Mouse (Mus musculus): ENCODE measurements around the gene BC107364. TPM values are rescaled to one million over a fixed set of nuclear protein-coding genes. Genes with fewer than 3 reads are reported as not detected.
"Not testable (repeated sequence)": the region's sequence is repeated elsewhere in the genome, so short reads cannot be mapped to it uniquely, and the experiment has no call there.

The BC107364 gene
- polyA plus RNA-seq, 1 experiment from 2014 or later, result not detected

DNA sequence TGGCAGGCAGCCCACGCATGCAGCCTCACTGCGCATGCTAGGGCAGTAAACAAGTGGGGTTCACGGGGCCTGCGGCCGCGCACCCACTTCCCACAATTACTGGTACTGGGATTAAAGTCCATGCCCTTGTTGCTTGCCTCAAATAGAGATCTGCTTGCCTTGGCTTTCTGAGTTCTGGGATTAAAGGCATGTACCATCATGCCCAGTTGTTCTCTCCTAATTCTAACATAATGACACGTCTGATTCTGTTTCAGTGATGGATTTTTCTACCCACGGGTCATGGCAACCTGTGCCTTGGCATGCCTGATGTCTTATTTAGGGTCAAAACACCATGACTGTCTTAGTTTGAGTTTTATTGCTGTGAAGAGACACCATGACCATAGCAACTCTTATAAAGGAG is 15.5 kb upstream of the BC107364 start:
- 90% methylated on average over 8 of the region's 8 CpGs for WGBS
- no peak overlapping the region for H3K27ac ChIP-seq (replicated peaks)
- H3K9ac ChIP-seq, result no peak overlapping the region
- H3K4me2 ChIP-seq, result no peak overlapping the region
- no peak overlapping the region for H3K4me3 ChIP-seq
- no peaks in the 10 kb centered on the region for H3K9me3 ChIP-seq
- no peaks in the 10 kb centered on the region for H3K36me3 ChIP-seq
- H3K4me1 ChIP-seq (replicated peaks), result no peaks in the 10 kb centered on the region
- peaks cover 40% of the 10 kb centered on the region for H3K27me3 ChIP-seq
- ATAC-seq (ENCODE audit: low FRiP score, low read depth), result no peak

DNA sequence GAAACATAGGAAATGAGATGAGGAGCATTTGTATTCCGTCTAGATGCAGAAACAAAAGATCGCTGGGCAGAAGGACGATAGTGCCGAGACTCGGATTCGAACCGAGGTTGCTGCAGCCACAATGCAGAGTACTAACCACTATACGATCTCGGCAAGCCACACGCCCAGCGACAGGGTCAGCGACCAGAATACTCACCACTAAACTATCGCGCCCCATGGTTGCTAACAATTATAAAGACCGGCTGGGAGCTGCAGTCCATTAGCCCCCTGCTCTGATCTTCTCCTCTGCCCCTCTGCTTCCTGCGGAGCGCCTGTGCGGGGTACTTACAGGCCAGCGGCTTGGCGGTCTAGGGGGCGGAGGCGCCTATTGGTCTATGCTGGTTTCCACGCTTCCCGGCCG is 11.8 kb upstream of the BC107364 start:
- Histone ChIP-seq H3K4me3 (no peak overlapping the region), H3K4me2 (no peak overlapping the region), H3K27ac (replicated peaks) (no peak overlapping the region), H3K27me3 (peaks cover 26% of the 10 kb centered on the region), H3K9me3 (no peaks in the 10 kb centered on the region), H3K9ac (no peak overlapping the region), H3K4me1 (replicated peaks) (no peaks in the 10 kb centered on the region), H3K36me3 (no peaks in the 10 kb centered on the region)
- ATAC-seq (ENCODE audit: low FRiP score, low read depth), result 0 out of 2 replicates have a peak, but pooled peaks have one; percentile 19
- WGBS, result 6% methylated on average over 25 of the region's 25 CpGs

DNA sequence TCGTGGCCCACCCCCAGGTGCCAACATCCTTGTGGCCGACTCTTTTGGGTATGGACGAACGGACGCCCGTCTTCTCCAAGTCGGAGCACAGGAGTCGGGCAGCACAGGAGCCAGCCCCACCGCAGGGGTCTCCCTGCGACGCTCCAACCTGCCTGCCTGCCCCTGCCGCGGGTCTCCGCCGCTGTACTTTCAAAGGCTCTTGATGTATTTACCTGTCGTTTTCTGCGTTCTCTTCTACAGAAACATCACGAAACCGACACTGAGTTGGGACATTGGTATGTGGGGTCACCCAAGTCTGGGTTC is 8.4 kb upstream of the BC107364 start:
- not testable (repeated sequence) for H3K4me1 ChIP-seq (replicated peaks); H3K9me3 ChIP-seq; H3K36me3 ChIP-seq; H3K4me2 ChIP-seq; H3K27ac ChIP-seq (replicated peaks); H3K9ac ChIP-seq; H3K4me3 ChIP-seq
- ATAC-seq (ENCODE audit: low FRiP score, low read depth), result peak; percentile 39; the same call in 1 of the 2 replicates
- WGBS, result no CpG with 5 or more reads among the region's 19 CpGs
- peaks cover 24% of the 10 kb centered on the region for H3K27me3 ChIP-seq

- not testable (repeated sequence) for H3K9me3 ChIP-seq; H3K36me3 ChIP-seq; H3K4me1 ChIP-seq (replicated peaks); H3K9ac ChIP-seq; H3K4me3 ChIP-seq; H3K4me2 ChIP-seq; H3K27ac ChIP-seq (replicated peaks)
- H3K27me3 ChIP-seq, result peaks cover 24% of the 10 kb centered on the region
- peak; percentile 77 for ATAC-seq (ENCODE audit: low FRiP score, low read depth)
- WGBS, result 0% methylated on average over 1 of the region's 58 CpGs
Observed at GRCm38 (mm10) chr3:96459757-96460567, 7.9 kb upstream of the BC107364 start.

- H3K4me2 ChIP-seq; ATAC-seq (ENCODE audit: low FRiP score, low read depth); H3K36me3 ChIP-seq; H3K9me3 ChIP-seq; H3K9ac ChIP-seq; H3K27ac ChIP-seq (replicated peaks); H3K4me1 ChIP-seq (replicated peaks); H3K4me3 ChIP-seq: not testable (repeated sequence)
- peaks cover 20% of the 10 kb centered on the region for H3K27me3 ChIP-seq
- WGBS, result no CpG with 5 or more reads among the region's 48 CpGs
Observed at GRCm38 (mm10) chr3:96458886-96459439, 6.9 kb upstream of the BC107364 start.

DNA sequence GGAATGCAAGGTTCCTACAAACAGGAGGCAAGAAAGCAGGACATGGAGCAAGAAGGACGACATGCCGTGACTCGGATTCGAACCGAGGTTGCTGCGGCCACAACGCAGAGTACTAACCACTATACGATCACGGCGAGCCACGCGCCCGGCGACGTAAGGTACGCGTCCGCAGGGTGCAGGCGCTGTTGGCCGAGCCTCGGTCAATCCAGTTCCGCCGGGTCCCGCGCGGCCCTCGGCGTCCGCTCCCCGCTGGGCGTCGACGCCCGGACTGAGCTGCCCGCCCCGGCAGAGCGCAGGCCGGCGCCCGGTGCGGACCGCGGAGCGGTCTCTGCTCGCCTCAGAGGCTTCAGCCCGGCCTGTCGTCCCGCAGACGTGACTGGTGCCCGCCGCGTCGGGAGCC is 5.9 kb upstream of the BC107364 start:
- ATAC-seq (ENCODE audit: low FRiP score, low read depth), result peak; percentile 46; the same call in 1 of the 2 replicates
- H3K27me3 ChIP-seq, result peaks cover 15% of the 10 kb centered on the region
- WGBS, result no CpG with 5 or more reads among the region's 53 CpGs
- H3K27ac ChIP-seq (replicated peaks); H3K4me3 ChIP-seq; H3K9me3 ChIP-seq; H3K9ac ChIP-seq; H3K4me1 ChIP-seq (replicated peaks); H3K36me3 ChIP-seq; H3K4me2 ChIP-seq: not testable (repeated sequence)

DNA sequence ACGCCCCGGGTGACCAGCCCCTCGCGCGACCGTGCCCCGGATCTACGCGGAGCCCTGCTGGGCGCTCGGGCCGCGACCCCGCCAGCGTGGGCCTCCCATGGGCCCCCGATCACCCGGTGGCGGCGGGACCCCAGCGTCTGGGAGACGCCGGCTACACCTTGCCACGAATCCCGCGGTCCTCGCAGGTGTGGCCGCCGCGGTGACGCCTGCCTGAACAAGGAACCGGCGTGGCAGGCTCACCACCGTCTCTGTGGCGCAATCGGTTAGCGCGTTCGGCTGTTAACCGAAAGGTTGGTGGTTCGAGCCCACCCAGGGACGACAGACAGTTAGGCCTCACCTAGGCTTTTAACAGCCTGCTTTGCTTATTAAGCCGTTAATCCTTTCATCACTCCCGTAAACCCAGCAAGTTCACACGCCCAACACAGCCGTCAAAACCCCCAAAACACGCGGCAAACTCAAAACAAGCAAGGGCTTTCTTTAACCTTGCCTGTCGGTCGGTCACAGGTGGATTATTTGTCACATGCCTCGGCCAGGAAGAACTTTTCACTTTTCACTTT is 847 bp downstream of the BC107364 start:
- H3K4me3 ChIP-seq; H3K4me2 ChIP-seq; H3K27ac ChIP-seq (replicated peaks); H3K4me1 ChIP-seq (replicated peaks); H3K9ac ChIP-seq; H3K9me3 ChIP-seq; ATAC-seq (ENCODE audit: low FRiP score, low read depth); H3K36me3 ChIP-seq: not testable (repeated sequence)
- H3K27me3 ChIP-seq, result peaks cover 15% of the 10 kb centered on the region
- WGBS, result no CpG with 5 or more reads among the region's 50 CpGs

DNA sequence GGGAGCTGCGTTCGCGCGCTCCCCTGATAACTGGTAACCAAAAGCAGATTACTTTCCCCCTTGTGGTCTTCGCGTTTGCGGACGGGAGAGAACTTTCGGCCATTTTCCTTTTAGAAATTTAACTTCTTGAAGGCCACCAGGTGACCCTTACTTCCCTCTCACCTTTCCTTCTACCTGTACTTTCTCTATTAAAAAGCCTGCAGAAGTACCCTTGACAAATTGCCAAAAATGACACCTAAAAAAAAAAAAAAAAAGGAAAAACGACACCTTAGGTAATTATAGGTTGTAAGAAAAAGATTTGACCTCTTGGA is 1.6 kb downstream of the BC107364 start:
- H3K9me3 ChIP-seq; H3K4me1 ChIP-seq (replicated peaks); H3K4me2 ChIP-seq; H3K36me3 ChIP-seq; H3K4me3 ChIP-seq; H3K27ac ChIP-seq (replicated peaks); ATAC-seq (ENCODE audit: low FRiP score, low read depth); H3K9ac ChIP-seq: not testable (repeated sequence)
- 0% methylated on average over 1 of the region's 10 CpGs for WGBS
- peaks cover 18% of the 10 kb centered on the region for H3K27me3 ChIP-seq

DNA sequence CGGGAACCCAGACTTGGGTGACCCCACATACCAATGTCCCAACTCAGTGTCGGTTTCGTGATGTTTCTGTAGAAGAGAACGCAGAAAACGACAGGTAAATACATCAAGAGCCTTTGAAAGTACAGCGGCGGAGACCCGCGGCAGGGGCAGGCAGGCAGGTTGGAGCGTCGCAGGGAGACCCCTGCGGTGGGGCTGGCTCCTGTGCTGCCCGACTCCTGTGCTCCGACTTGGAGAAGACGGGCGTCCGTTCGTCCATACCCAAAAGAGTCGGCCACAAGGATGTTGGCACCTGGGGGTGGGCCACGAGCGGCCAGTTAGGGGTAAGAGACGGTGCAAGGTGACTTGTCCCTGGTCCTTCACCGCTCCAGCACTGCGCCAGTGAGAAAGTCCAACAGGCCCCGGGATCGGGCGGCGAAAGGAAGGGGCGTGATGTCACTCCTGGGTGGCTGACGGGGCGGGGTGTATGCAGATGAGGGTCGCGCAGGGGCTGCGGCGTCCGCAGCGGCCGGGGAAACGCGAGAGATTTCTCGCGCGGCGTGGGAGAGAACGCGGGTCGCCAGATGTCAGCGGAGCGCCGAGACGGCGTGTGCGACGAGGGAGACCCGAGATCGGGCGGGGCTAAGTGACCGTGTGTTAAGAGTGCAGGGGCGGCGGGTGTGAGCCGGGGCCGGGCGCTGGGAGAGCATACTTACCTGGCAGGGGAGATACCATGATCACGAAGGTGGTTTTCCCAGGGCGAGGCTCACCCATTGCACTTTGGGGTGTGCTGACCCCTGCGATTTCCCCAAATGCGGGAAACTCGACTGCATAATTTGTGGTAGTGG is 2.1 kb downstream of the BC107364 start:
- not testable (repeated sequence) for H3K36me3 ChIP-seq

DNA sequence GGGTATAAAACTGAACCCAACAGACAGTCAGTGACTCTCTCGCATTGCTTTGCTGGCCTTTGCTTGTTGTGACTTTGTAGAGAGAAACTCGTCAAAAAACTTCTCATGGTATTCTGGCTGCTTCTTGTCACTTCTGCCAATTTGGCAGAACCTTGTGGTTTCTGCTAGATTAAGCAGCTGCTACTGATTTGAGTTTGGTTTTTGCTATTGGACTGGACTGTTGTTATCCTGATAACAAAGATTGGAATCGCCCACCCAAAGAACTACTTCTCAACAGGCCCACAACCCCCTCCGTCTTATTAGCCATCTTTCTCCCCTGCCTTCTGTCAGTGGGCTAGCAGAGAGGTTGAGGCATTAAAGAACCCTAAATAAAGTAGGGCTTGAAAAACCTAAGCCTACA is 6.7 kb downstream of the BC107364 start:
- 93% methylated on average over 4 of the region's 4 CpGs for WGBS
- Histone ChIP-seq H3K9ac (no peak overlapping the region), H3K4me1 (replicated peaks) (peaks cover 4% of the 10 kb centered on the region), H3K9me3 (no peaks in the 10 kb centered on the region), H3K27ac (replicated peaks) (no peak overlapping the region), H3K27me3 (peaks cover 52% of the 10 kb centered on the region), H3K4me3 (no peak overlapping the region), H3K4me2 (no peak overlapping the region), H3K36me3 (no peaks in the 10 kb centered on the region)
- ATAC-seq (ENCODE audit: low FRiP score, low read depth), result no peak

More for the DNA sequence above, 2.1 kb downstream of the BC107364 start:
- not testable (repeated sequence) for H3K4me1 ChIP-seq (replicated peaks); H3K27ac ChIP-seq (replicated peaks); H3K4me3 ChIP-seq; H3K9me3 ChIP-seq; H3K4me2 ChIP-seq; H3K9ac ChIP-seq
- ATAC-seq (ENCODE audit: low FRiP score, low read depth), result peak; percentile 75; the same call in 1 of the 2 replicates
- no CpG with 5 or more reads among the region's 68 CpGs for WGBS
- H3K27me3 ChIP-seq, result peaks cover 16% of the 10 kb centered on the region

- Histone ChIP-seq H3K4me3 (peak overlapping the region; percentile 43), H3K4me1 (replicated peaks) (peaks cover 4% of the 10 kb centered on the region), H3K27me3 (peaks cover 86% of the 10 kb centered on the region), H3K4me2 (peak overlapping the region; percentile 73), H3K36me3 (no peaks in the 10 kb centered on the region), H3K27ac (replicated peaks) (no peak overlapping the region), H3K9ac (peak overlapping the region; percentile 42), H3K9me3 (no peaks in the 10 kb centered on the region)
- no peak for ATAC-seq (ENCODE audit: low FRiP score, low read depth)
- under 1% methylated on average over 13 of the region's 13 CpGs for WGBS
Observed at GRCm38 (mm10) chr3:96440578-96440977, 11.5 kb downstream of the BC107364 start.

DNA sequence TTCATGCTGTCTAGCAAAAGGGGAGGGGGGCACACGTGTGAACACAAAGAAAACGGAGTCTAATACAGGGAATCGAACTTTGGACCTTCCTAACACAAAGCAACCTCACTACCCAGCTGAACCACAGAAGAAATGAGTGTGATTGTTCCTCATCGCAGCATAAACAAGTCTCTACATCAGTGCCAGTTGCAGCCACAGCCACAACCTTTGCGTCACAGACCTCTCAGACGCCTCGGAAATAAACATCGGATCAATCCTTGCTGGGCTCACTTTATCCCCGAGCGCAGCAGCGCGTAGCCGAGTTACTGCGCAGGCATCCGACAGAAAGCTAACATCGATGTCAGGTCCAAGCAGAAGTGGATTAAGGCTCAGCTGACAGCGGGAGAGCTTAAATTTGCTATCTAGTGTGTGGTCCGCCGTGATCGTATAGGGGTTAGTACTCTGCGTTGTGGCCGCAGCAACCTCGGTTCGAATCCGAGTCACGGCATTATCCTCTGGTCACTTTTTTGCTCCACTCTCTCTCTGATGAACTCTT is 16.5 kb downstream of the BC107364 start:
- H3K27me3 ChIP-seq, result peaks cover 48% of the 10 kb centered on the region
- no peak overlapping the region for H3K27ac ChIP-seq (replicated peaks)
- peak overlapping the region; percentile 31 for H3K4me3 ChIP-seq
- peak; percentile 76 for ATAC-seq (ENCODE audit: low FRiP score, low read depth)
- under 1% methylated on average over 26 of the region's 26 CpGs for WGBS
- H3K4me1 ChIP-seq (replicated peaks), result peaks cover under 1% of the 10 kb centered on the region
- H3K36me3 ChIP-seq, result no peaks in the 10 kb centered on the region
- H3K9me3 ChIP-seq, result no peaks in the 10 kb centered on the region
- H3K9ac ChIP-seq, result no peak overlapping the region
- peak overlapping the region; percentile 39 for H3K4me2 ChIP-seq

Data from hindbrain, embryonic 15.5 days (tissue).